Mouse (Mus musculus) neural tube, embryonic 10.5 days (tissue): ENCODE results near the gene Cr1l.

Experiments
- DNase-seq: peaks from one replicate; pipeline ENCODE4 v3.0.0-alpha.2; 2017; ENCODE audit warnings: low spot score; ENCODE audit errors: extremely low spot score

The Cr1l gene

GRCm38 (mm10) chr1:195130953-195131674, at the start of gene Cr1l:
Gene Cr1l (minus strand): TSS chr1:195131586.
- DNase-seq, result peak; percentile 88

- DNase-seq, result peak; percentile 80
Observed at GRCm38 (mm10) chr1:195175980-195176931, 44.9 kb upstream of the Cr1l start, which contains the start of gene Cr2. Gene Cr2 (minus strand): TSS chr1:195176716.

GRCm38 (mm10) chr1:195164996-195165755, 33.8 kb upstream of the Cr1l start:
- no peak for DNase-seq

- no peak for DNase-seq
Observed at GRCm38 (mm10) chr1:195132070-195132469, 684 bp upstream of the Cr1l start.

GRCm38 (mm10) chr1:195131675-195132015, 259 bp upstream of the Cr1l start:
- no peak for DNase-seq

GRCm38 (mm10) chr1:195130479-195130878, 907 bp downstream of the Cr1l start:
- no peak for DNase-seq

- no peak for DNase-seq
Observed at GRCm38 (mm10) chr1:195129867-195130266, 1.5 kb downstream of the Cr1l start.

- DNase-seq, result no peak
Observed at GRCm38 (mm10) chr1:195114414-195114813, 17.0 kb downstream of the Cr1l start.

GRCm38 (mm10) chr1:195113621-195114020, 17.8 kb downstream of the Cr1l start:
- DNase-seq, result no peak

- DNase-seq, result no peak
Observed at GRCm38 (mm10) chr1:195100693-195101092, 30.7 kb downstream of the Cr1l start.

- no peak for DNase-seq
Observed at GRCm38 (mm10) chr1:195098004-195098403, 33.4 kb downstream of the Cr1l start.

- peak; percentile 73 for DNase-seq
Observed at GRCm38 (mm10) chr1:195092220-195092720, 39.1 kb downstream of the Cr1l start, which contains the start of gene Cd46. Gene Cd46 (minus strand): TSS chr1:195092249.

GRCm38 (mm10) chr1:195091699-195092219, 39.6 kb downstream of the Cr1l start:
- no peak for DNase-seq

GRCm38 (mm10) chr1:195082142-195082541, 49.2 kb downstream of the Cr1l start:
- DNase-seq, result no peak
